Mouse (Mus musculus) kidney, postnatal 0 days (tissue): ENCODE data around the gene Sbf2. TPM values are rescaled to one million over a fixed set of nuclear protein-coding genes. Genes with fewer than 3 reads are reported as not detected.

Experiments
- ATAC-seq: fragments of 200-750 bp; cut with Nextera tagmentation; replicated peaks from 2 replicates; pipeline ENCODE4 v1.8.0; 2017; ENCODE audit warnings: low read depth, moderate number of reproducible peaks, moderate TSS enrichment, moderate library complexity; ENCODE audit not compliant: low FRiP score
- DNase-seq: peaks from one replicate; pipeline ENCODE4 v3.0.0-alpha.2; 2016; ENCODE audit warnings: low spot score
- H3K27ac ChIP-seq: fragments of 300-500 bp; sonication (generic); 2 replicates; pipeline ENCODE4 v1.5.1; 2014; ENCODE audit warnings: mild to moderate bottlenecking
- H3K27me3 ChIP-seq: fragments of 300-500 bp; sonication (generic); 2 replicates; pipeline ENCODE4 v1.6.1; 2014; ENCODE audit warnings: low read length, mixed read lengths; ENCODE audit not compliant: insufficient read depth
- H3K36me3 ChIP-seq: fragments of 300-500 bp; sonication (generic); 2 replicates; pipeline ENCODE4 v1.6.1; 2014; ENCODE audit warnings: low read length, mixed read lengths; ENCODE audit not compliant: insufficient read depth
- H3K4me1 ChIP-seq: fragments of 300-500 bp; sonication (generic); replicated peaks from 2 replicates; pipeline ENCODE4 v1.6.1; 2014; ENCODE audit warnings: antibody characterized with exemption, low read length, mixed read lengths; ENCODE audit not compliant: insufficient read depth
- H3K4me2 ChIP-seq: fragments of 300-500 bp; sonication (generic); 2 replicates; pipeline ENCODE4 v1.6.1; 2014; ENCODE audit warnings: mild to moderate bottlenecking, low read length, moderate library complexity, mixed read lengths
- H3K4me3 ChIP-seq: fragments of 300-500 bp; sonication (generic); replicated peaks from 2 replicates; pipeline ENCODE4 v1.5.1; 2014; ENCODE audit warnings: low read depth, low read length
- H3K9ac ChIP-seq: fragments of 300-500 bp; sonication (generic); 2 replicates; pipeline ENCODE4 v1.6.1; 2014; ENCODE audit warnings: low read depth, low read length
- H3K9me3 ChIP-seq: fragments of 300-500 bp; sonication (generic); replicated peaks from 2 replicates; pipeline ENCODE4 v1.6.1; 2016; ENCODE audit warnings: low read length, inconsistent platforms, mixed read lengths
- CTCF ChIP-seq: IDR thresholded peaks from 2 replicates; pipeline ENCODE4 v1.5.1; 2016; ENCODE audit warnings: antibody characterized with exemption, low read depth, mild to moderate bottlenecking, moderate library complexity
- WGBS: fragments of 180-500 bp; shearing (Covaris S2); extraction: QIAGEN DNeasy Blood & Tissue Kit; methylation state at CpG from one replicate; pipeline ENCODE4 v1.1.7; 2014; 5-methylcytosine and 5-hydroxymethylcytosine counted together
- polyA plus RNA-seq: library from polyadenylated mRNA; unstranded; fragments of >200 nt; fragmentation: Nextera tagmentation; extraction: Ambion mirVana; gene quantifications from 2 replicates; pipeline ENCODE4 v1.2.1, GENCODE M21; 2015

Sbf2 gene
- polyA plus RNA-seq, 1 experiment from 2014 or later, result 27.5 TPM

GRCm38 (mm10) chr7:110631136-110631888 is 16.6 kb upstream of the Sbf2 start:
- peaks cover 17% of the 10 kb centered on the region; the same call in 1 of the 2 replicates for H3K4me1 ChIP-seq
- no peaks in the 10 kb centered on the region for H3K27me3 ChIP-seq
- 0 out of 2 replicates have a peak overlapping the region, but pooled peaks have one; percentile 85 for H3K4me2 ChIP-seq
- TF ChIP-seq CTCF, result no peak
- H3K36me3 ChIP-seq, result no peaks in the 10 kb centered on the region
- no peak for ATAC-seq
- H3K9ac ChIP-seq, result no peak overlapping the region
- no peak overlapping the region for H3K4me3 ChIP-seq
- no peaks in the 10 kb centered on the region for H3K9me3 ChIP-seq
- peak overlapping the region; percentile 56; the same call in 1 of the 2 replicates for H3K27ac ChIP-seq
- 75% methylated on average over 16 of the region's 16 CpGs for WGBS
- DNase-seq, result no peak

GRCm38 (mm10) chr7:110629892-110630666 is 15.4 kb upstream of the Sbf2 start:
- H3K9me3 ChIP-seq, result no peaks in the 10 kb centered on the region
- H3K27ac ChIP-seq, result peak overlapping the region; percentile 56
- TF ChIP-seq CTCF, result peak; percentile 97
- H3K36me3 ChIP-seq, result no peaks in the 10 kb centered on the region
- WGBS, result 3% methylated on average over 30 of the region's 36 CpGs
- peak; percentile 80 for ATAC-seq
- peak overlapping the region; percentile 33; the same call in 1 of the 2 replicates for H3K9ac ChIP-seq
- no peaks in the 10 kb centered on the region for H3K27me3 ChIP-seq
- DNase-seq, result peak; percentile 96
- peaks cover 19% of the 10 kb centered on the region; the same call in 1 of the 2 replicates for H3K4me1 ChIP-seq
- H3K4me2 ChIP-seq, result peak overlapping the region; percentile 85
- H3K4me3 ChIP-seq, result peak overlapping the region; percentile 53

GRCm38 (mm10) chr7:110628611-110629354 is 14.1 kb upstream of the Sbf2 start:
- no peaks in the 10 kb centered on the region for H3K27me3 ChIP-seq
- TF ChIP-seq CTCF, result peak; percentile 36; the same call in 1 of the 2 replicates
- peak overlapping the region; percentile 60 for H3K9ac ChIP-seq
- H3K4me3 ChIP-seq, result peak overlapping the region; percentile 53
- H3K36me3 ChIP-seq, result no peaks in the 10 kb centered on the region
- peak overlapping the region; percentile 85 for H3K4me2 ChIP-seq
- ATAC-seq (no peak), DNase-seq (no peak)
- H3K27ac ChIP-seq, result no peak overlapping the region
- 1% methylated on average over 33 of the region's 33 CpGs for WGBS
- peaks cover 19% of the 10 kb centered on the region; the same call in 1 of the 2 replicates for H3K4me1 ChIP-seq
- no peaks in the 10 kb centered on the region for H3K9me3 ChIP-seq

GRCm38 (mm10) chr7:110628273-110628600 is 13.5 kb upstream of the Sbf2 start:
- 3% methylated on average over 11 of the region's 11 CpGs for WGBS
- no peak for DNase-seq

GRCm38 (mm10) chr7:110627486-110628272 is 13.0 kb upstream of the Sbf2 start, which contains the start of gene Adm:
Adm (plus strand) TSS chr7:110627661.
- H3K27me3 ChIP-seq, result no peaks in the 10 kb centered on the region

More at GRCm38 (mm10) chr7:110628273-110628600, 13.5 kb upstream of the Sbf2 start:
- peak overlapping the region; percentile 85 for H3K4me2 ChIP-seq
- H3K27me3 ChIP-seq, result no peaks in the 10 kb centered on the region
- peak overlapping the region; percentile 60 for H3K9ac ChIP-seq
- H3K4me3 ChIP-seq, result peak overlapping the region; percentile 53
- no peaks in the 10 kb centered on the region for H3K9me3 ChIP-seq
- H3K4me1 ChIP-seq, result peaks cover 19% of the 10 kb centered on the region; the same call in 1 of the 2 replicates
- ATAC-seq, result no peak
- H3K36me3 ChIP-seq, result no peaks in the 10 kb centered on the region
- no peak for TF ChIP-seq CTCF
- peak overlapping the region; percentile 42; the same call in 1 of the 2 replicates for H3K27ac ChIP-seq

More at GRCm38 (mm10) chr7:110627486-110628272, 13.0 kb upstream of the Sbf2 start, which contains the start of gene Adm:
- H3K4me2 ChIP-seq, result peak within 1 kb of the TSS; percentile 85
- peak within 1 kb of the TSS; percentile 60 for H3K9ac ChIP-seq
- DNase-seq (peak; percentile 90), ATAC-seq (peak; percentile 55; the same call in 1 of the 2 replicates)
- peak within 1 kb of the TSS; percentile 53 for H3K4me3 ChIP-seq
- H3K9me3 ChIP-seq, result no peaks in the 10 kb centered on the region
- no peaks in the 10 kb centered on the region for H3K36me3 ChIP-seq
- TF ChIP-seq CTCF, result no peak
- H3K27ac ChIP-seq, result peak within 1 kb of the TSS; percentile 42; the same call in 1 of the 2 replicates
- WGBS, result 1% methylated on average over 30 of the region's 30 CpGs
- peaks cover 18% of the 10 kb centered on the region; the same call in 1 of the 2 replicates for H3K4me1 ChIP-seq
